In the genomic region with DNA sequence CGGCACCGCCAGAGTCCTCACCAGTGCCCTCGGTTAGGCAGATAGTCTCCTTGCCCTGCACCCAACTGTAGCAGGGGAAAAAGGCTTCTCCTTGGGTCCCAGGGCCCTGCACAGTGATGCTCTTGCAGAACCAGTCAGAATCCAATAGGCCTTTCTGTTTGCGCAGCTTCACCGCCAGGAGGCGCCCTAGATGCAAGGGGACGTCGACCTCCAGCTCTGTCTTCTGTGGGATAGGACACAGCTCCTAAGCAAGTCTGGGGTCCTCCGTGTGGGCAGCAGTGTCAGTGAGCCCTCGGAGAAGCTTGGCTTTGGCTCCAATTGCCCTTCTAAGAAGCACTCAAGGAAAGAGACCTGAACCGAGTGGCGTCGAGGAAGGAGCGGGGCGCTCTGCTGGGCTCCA, we compare ENCODE assay signal across 8 mouse cellular contexts. TPM values are rescaled to one million over a fixed set of nuclear protein-coding genes. Genes with fewer than 3 reads are reported as not detected.
A peak's percentile ranks its signal among the peaks of the same experiment; 100 is the strongest.
DNase-seq lines count a peak whose midpoint lies in the region; ATAC-seq and TF ChIP-seq lines count a peak whose summit lies in the region.

No protein-coding gene starts in this region.

- H3K27ac ChIP-seq in heart, embryonic 10.5 days = no peak overlapping the region
- no peak overlapping the region for H3K27ac ChIP-seq in forebrain, embryonic 12.5 days
- no peak overlapping the region for H3K27ac ChIP-seq in intestine, embryonic 15.5 days
- H3K27ac ChIP-seq in liver, embryonic 14.5 days = no peak overlapping the region
- no peak overlapping the region for H3K27ac ChIP-seq in neural tube, embryonic 11.5 days (ENCODE audit: low read depth, low read length)

- no peaks in the 10 kb centered on the region for H3K36me3 ChIP-seq in heart, embryonic 10.5 days
- H3K36me3 ChIP-seq in forebrain, embryonic 12.5 days (replicated peaks) = no peaks in the 10 kb centered on the region
- no peaks in the 10 kb centered on the region for H3K36me3 ChIP-seq in intestine, embryonic 15.5 days
- no peaks in the 10 kb centered on the region for H3K36me3 ChIP-seq in liver, embryonic 14.5 days (replicated peaks; ENCODE audit: control insufficient read depth, insufficient read depth, low read depth)
- no peaks in the 10 kb centered on the region for H3K36me3 ChIP-seq in neural tube, embryonic 11.5 days (ENCODE audit: control insufficient read depth, insufficient read depth, low read length)

- DNase-seq in heart, embryonic 10.5 days (ENCODE audit: low spot score) = peak; percentile 81
- DNase-seq in heart, adult 8-10 months (ENCODE audit: low spot score) = no peak
- DNase-seq in adrenal gland, adult 2 months = peak; percentile 40
- peak in 2 of 3 experiments; percentile 24 to 28 for DNase-seq in liver, embryonic 14.5 days (ENCODE audit: low read depth in 3 of 3, low spot score in 3 of 3)
- DNase-seq in neural tube, embryonic 11.5 days (ENCODE audit: low spot score) = peak; percentile 59
- peak; percentile 92 for DNase-seq in thymus, postnatal 4 days

- peaks cover 77% of the 10 kb centered on the region for H3K27me3 ChIP-seq in heart, embryonic 10.5 days (ENCODE audit: insufficient read depth, poor library complexity, severe bottlenecking)
- H3K27me3 ChIP-seq in forebrain, embryonic 12.5 days = peaks cover 52% of the 10 kb centered on the region
- peaks cover 45% of the 10 kb centered on the region for H3K27me3 ChIP-seq in intestine, embryonic 15.5 days (replicated peaks)
- peaks cover 22% of the 10 kb centered on the region for H3K27me3 ChIP-seq in liver, embryonic 14.5 days (ENCODE audit: control insufficient read depth, insufficient read depth, low read length)
- H3K27me3 ChIP-seq in neural tube, embryonic 11.5 days (ENCODE audit: control insufficient read depth, insufficient read depth, low read length) = peaks cover 25% of the 10 kb centered on the region

- H3K9me3 ChIP-seq in heart, embryonic 10.5 days = no peaks in the 10 kb centered on the region
- H3K9me3 ChIP-seq in forebrain, embryonic 12.5 days = no peaks in the 10 kb centered on the region
- no peaks in the 10 kb centered on the region for H3K9me3 ChIP-seq in intestine, embryonic 15.5 days
- H3K9me3 ChIP-seq in liver, embryonic 14.5 days (ENCODE audit: control insufficient read depth, low read length) = no peaks in the 10 kb centered on the region
- no peaks in the 10 kb centered on the region for H3K9me3 ChIP-seq in neural tube, embryonic 11.5 days (ENCODE audit: control insufficient read depth, low read length)

- TF ChIP-seq CTCF in liver, embryonic 14.5 days (IDR thresholded peaks at IDR 0.05; ENCODE audit: low read depth) = peak; percentile 93

- TF ChIP-seq EP300 in liver, embryonic 14.5 days (IDR thresholded peaks at IDR 0.05; ENCODE audit: low read depth) = no peak

- peak overlapping the region; percentile 39 for H3K4me2 ChIP-seq in forebrain, embryonic 12.5 days
- H3K4me2 ChIP-seq in intestine, embryonic 15.5 days (replicated peaks) = peak overlapping the region; percentile 46
- H3K4me2 ChIP-seq in liver, embryonic 14.5 days (ENCODE audit: low read depth) = no peak overlapping the region
- H3K4me2 ChIP-seq in neural tube, embryonic 11.5 days (ENCODE audit: low read depth) = no peak overlapping the region

- H3K4me3 ChIP-seq in heart, embryonic 10.5 days = peak overlapping the region; percentile 27
- H3K4me3 ChIP-seq in forebrain, embryonic 12.5 days (replicated peaks) = peak overlapping the region; percentile 10
- H3K4me3 ChIP-seq in intestine, embryonic 15.5 days (replicated peaks) = 0 out of 2 replicates have a peak overlapping the region, but pooled peaks have one; percentile 11
- no peak overlapping the region for H3K4me3 ChIP-seq in liver, embryonic 14.5 days (ENCODE audit: insufficient read depth in 1 of 2, low read depth in 2 of 2, low read length in 2 of 2)
- no peak overlapping the region for H3K4me3 ChIP-seq in neural tube, embryonic 11.5 days (ENCODE audit: low read depth, low read length)

- 6% methylated on average over 15 of the region's 15 CpGs for WGBS in heart, embryonic 10.5 days
- 2% methylated on average over 15 of the region's 15 CpGs for WGBS in forebrain, embryonic 12.5 days
- WGBS in intestine, embryonic 15.5 days = 2% methylated on average over 15 of the region's 15 CpGs
- 6% methylated on average over 15 of the region's 15 CpGs for WGBS in liver, embryonic 14.5 days (ENCODE audit: insufficient replicate concordance)
- 2% methylated on average over 15 of the region's 15 CpGs for WGBS in neural tube, embryonic 11.5 days

- H3K4me1 ChIP-seq in heart, embryonic 10.5 days = 0 out of 2 replicates have a peak, but pooled peaks cover 8% of the 10 kb centered on the region
- H3K4me1 ChIP-seq in forebrain, embryonic 12.5 days = peaks cover 7% of the 10 kb centered on the region; the same call in 1 of the 2 replicates
- H3K4me1 ChIP-seq in intestine, embryonic 15.5 days (replicated peaks) = 0 out of 2 replicates have a peak, but pooled peaks cover 4% of the 10 kb centered on the region
- H3K4me1 ChIP-seq in liver, embryonic 14.5 days (replicated peaks; ENCODE audit: control insufficient read depth in 2 of 2, insufficient read depth in 2 of 2, low read length in 1 of 2) = peaks cover 0 to 2% of the 10 kb centered on the region in 2 experiments; a peak in 2 of 4 replicates
- H3K4me1 ChIP-seq in neural tube, embryonic 11.5 days (ENCODE audit: control insufficient read depth, insufficient read depth, low read length) = no peaks in the 10 kb centered on the region

- no peak for ATAC-seq in forebrain, embryonic 12.5 days (ENCODE audit: low FRiP score)
- no peak for ATAC-seq in intestine, embryonic 15.5 days
- ATAC-seq in liver, embryonic 14.5 days (ENCODE audit: insufficient read depth) = no peak
- ATAC-seq in neural tube, embryonic 11.5 days (ENCODE audit: insufficient read depth, low FRiP score, low TSS enrichment) = no peak

- no peak overlapping the region for H3K9ac ChIP-seq in forebrain, embryonic 12.5 days
- H3K9ac ChIP-seq in intestine, embryonic 15.5 days = no peak overlapping the region
- no peak overlapping the region for H3K9ac ChIP-seq in liver, embryonic 14.5 days (replicated peaks)
- no peak overlapping the region for H3K9ac ChIP-seq in neural tube, embryonic 11.5 days (ENCODE audit: low read length)

RNA-seq across cellular contexts. Expression of a gene that starts 0.8 kb away (rescaled TPM):
- polyA plus RNA-seq in heart, embryonic 10.5 days (2016; fragmentation: Nextera tagmentation; extraction: Ambion mirVana) = not detected in 2 replicates
- not detected for total RNA-seq in heart, adult 8-10 months (2022)
- total RNA-seq in adrenal gland, adult 2 months (2021) = not detected
- polyA plus RNA-seq in adrenal gland, adult 2 months (2012; rRNA removed) = 0.06 TPM in 1 of 2 replicates, not detected in the other
- polyA plus RNA-seq in forebrain, embryonic 12.5 days (2016; fragmentation: Nextera tagmentation; extraction: Ambion mirVana) = not detected in 2 replicates
- polyA plus RNA-seq in intestine, embryonic 15.5 days (2015; fragmentation: Nextera tagmentation; extraction: Ambion mirVana) = not detected in 2 replicates
- 0.05 and 0.06 TPM in 2 replicates for polyA plus RNA-seq in liver, embryonic 14.5 days (2012; rRNA removed)
- 0.10 TPM in 1 of 2 replicates, not detected in the other for polyA plus RNA-seq in liver, embryonic 14.5 days (2014; fragmentation: Nextera tagmentation; extraction: Ambion mirVana)
- polyA plus RNA-seq in neural tube, embryonic 11.5 days (2014; fragmentation: Nextera tagmentation; extraction: Ambion mirVana) = not detected in 2 replicates

RNA-seq across cellular contexts. Expression of a gene that starts 30.2 kb away (rescaled TPM):
- 0.13 and 0.14 TPM in 2 replicates for polyA plus RNA-seq in heart, embryonic 10.5 days (2016; fragmentation: Nextera tagmentation; extraction: Ambion mirVana)
- 10 to 100 TPM in 1 of 4 experiments, 1 to 10 TPM in 1, under 1 TPM in 2; 0.25 to 79.7 (median 1.2) TPM for total RNA-seq in heart, adult 8-10 months (2022)
- total RNA-seq in adrenal gland, adult 2 months (2021) = 1 to 10 TPM; 2.8 to 6.8 TPM
- 1.1 and 2.7 TPM in 2 replicates for polyA plus RNA-seq in adrenal gland, adult 2 months (2012; rRNA removed)
- 0.08 and 0.34 TPM in 2 replicates for polyA plus RNA-seq in forebrain, embryonic 12.5 days (2016; fragmentation: Nextera tagmentation; extraction: Ambion mirVana)
- polyA plus RNA-seq in intestine, embryonic 15.5 days (2015; fragmentation: Nextera tagmentation; extraction: Ambion mirVana) = 0.67 and 0.78 TPM in 2 replicates
- 0.78 and 1.3 TPM in 2 replicates for polyA plus RNA-seq in liver, embryonic 14.5 days (2012; rRNA removed)
- polyA plus RNA-seq in liver, embryonic 14.5 days (2014; fragmentation: Nextera tagmentation; extraction: Ambion mirVana) = 0.66 and 0.91 TPM in 2 replicates
- not detected in 2 replicates for polyA plus RNA-seq in neural tube, embryonic 11.5 days (2014; fragmentation: Nextera tagmentation; extraction: Ambion mirVana)

Comparison
In these comparisons a context has a peak if more than half of its experiments do, and no peak if none do; other contexts are left out.
1. H3K4me3 ChIP-seq: peak in heart, embryonic 10.5 days (single experiment), forebrain, embryonic 12.5 days (single experiment) and intestine, embryonic 15.5 days (single experiment); none in liver, embryonic 14.5 days (0 of 2) and neural tube, embryonic 11.5 days (single experiment).
2. H3K4me2 ChIP-seq: peak in forebrain, embryonic 12.5 days (single experiment) and intestine, embryonic 15.5 days (single experiment); none in liver, embryonic 14.5 days (single experiment) and neural tube, embryonic 11.5 days (single experiment).